Mouse (Mus musculus) embryonic facial prominence, embryonic 10.5 days (tissue): ENCODE results near the gene Ago4. TPM values are rescaled to one million over a fixed set of nuclear protein-coding genes. Genes with fewer than 3 reads are reported as not detected.

Experiments
- DNase-seq: peaks from one replicate; pipeline ENCODE4 v3.0.0-alpha.2; 2017; ENCODE audit warnings: low spot score
- H3K27ac ChIP-seq: fragments of 300-500 bp; sonication (generic); replicated peaks from 2 replicates; pipeline ENCODE4 v1.5.1; 2016; ENCODE audit warnings: mild to moderate bottlenecking
- H3K27me3 ChIP-seq: fragments of 300-500 bp; sonication (generic); replicated peaks from 2 replicates; pipeline ENCODE4 v1.6.1; 2016; ENCODE audit warnings: low read depth, mild to moderate bottlenecking; ENCODE audit not compliant: poor library complexity, severe bottlenecking
- H3K36me3 ChIP-seq: fragments of 300-500 bp; sonication (generic); replicated peaks from 2 replicates; pipeline ENCODE4 v1.6.1; 2016; ENCODE audit warnings: mild to moderate bottlenecking, moderate library complexity
- H3K4me1 ChIP-seq: fragments of 300-500 bp; sonication (generic); 2 replicates; pipeline ENCODE4 v1.6.1; 2016
- H3K4me3 ChIP-seq: fragments of 300-500 bp; sonication (generic); 2 replicates; pipeline ENCODE4 v1.5.1; 2016; ENCODE audit warnings: mild to moderate bottlenecking, moderate library complexity
- H3K9me3 ChIP-seq: fragments of 300-500 bp; sonication (generic); 2 replicates; pipeline ENCODE4 v1.6.1; 2016; ENCODE audit warnings: mild to moderate bottlenecking
- WGBS: fragments of 180-500 bp; shearing (Covaris S2); methylation state at CpG from one replicate; pipeline ENCODE4 v1.1.7; 2016; 5-methylcytosine and 5-hydroxymethylcytosine counted together
- polyA plus RNA-seq: library from polyadenylated mRNA; unstranded; fragments of >200 nt; fragmentation: Nextera tagmentation; extraction: Ambion mirVana; gene quantifications from 2 replicates; pipeline ENCODE4 v1.2.1, GENCODE M21; 2016

The Ago4 gene
- polyA plus RNA-seq, 1 experiment from 2014 or later: 1.6 TPM

DNA sequence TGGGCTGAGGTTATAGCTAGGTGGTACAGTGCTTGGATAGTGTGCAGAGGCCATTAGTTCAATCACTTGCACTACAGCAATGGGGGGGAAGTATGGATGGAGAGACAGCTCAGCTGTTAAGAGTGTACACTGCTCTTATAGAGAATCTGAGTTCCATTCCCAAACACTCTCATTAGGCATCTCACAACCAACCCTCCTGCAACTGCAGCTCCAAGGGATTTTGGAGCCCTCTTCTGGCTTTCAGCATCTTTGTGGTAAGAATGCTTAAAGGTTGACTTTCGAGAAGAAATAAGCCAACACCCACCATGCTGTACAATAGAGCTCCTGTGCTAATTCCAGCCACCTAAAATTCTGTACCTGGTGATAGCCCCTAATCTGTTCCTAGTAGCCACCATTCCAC is 47.1 kb downstream of the Ago4 start:
- no peak for DNase-seq
- H3K9me3 ChIP-seq: no peaks in the 10 kb centered on the region
- no peaks in the 10 kb centered on the region for H3K36me3 ChIP-seq
- no peak overlapping the region for H3K4me3 ChIP-seq
- H3K27me3 ChIP-seq: no peaks in the 10 kb centered on the region
- no peak overlapping the region for H3K27ac ChIP-seq
- WGBS: 83% methylated on average over 1 of the region's 1 CpGs
- 0 out of 2 replicates have a peak, but pooled peaks cover 3% of the 10 kb centered on the region for H3K4me1 ChIP-seq

DNA sequence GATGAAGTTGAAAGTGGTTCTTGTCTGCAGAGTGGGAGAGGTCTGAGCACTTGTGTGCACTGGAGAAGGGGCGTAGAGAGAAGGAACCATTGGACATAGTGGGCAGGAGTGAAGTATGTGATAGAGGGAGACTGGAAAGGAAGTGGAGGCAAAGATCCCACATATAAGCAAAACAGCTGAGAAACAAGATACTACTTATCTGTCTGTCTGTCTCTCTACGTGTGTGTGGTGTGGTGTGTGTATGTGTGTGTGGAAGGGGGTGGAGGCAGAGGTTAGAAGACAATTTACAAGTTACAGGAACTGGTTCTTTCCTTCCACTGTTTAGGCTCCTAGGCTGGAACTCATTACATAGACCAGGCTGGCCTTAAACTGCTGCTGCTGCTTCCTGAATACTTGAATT is 48.2 kb downstream of the Ago4 start:
- H3K9me3 ChIP-seq: no peaks in the 10 kb centered on the region
- DNase-seq: no peak
- 83% methylated on average over 2 of the region's 2 CpGs for WGBS
- H3K27me3 ChIP-seq: no peaks in the 10 kb centered on the region
- H3K36me3 ChIP-seq: no peaks in the 10 kb centered on the region
- H3K4me1 ChIP-seq: no peaks in the 10 kb centered on the region
- H3K4me3 ChIP-seq: no peak overlapping the region
- no peak overlapping the region for H3K27ac ChIP-seq

DNA sequence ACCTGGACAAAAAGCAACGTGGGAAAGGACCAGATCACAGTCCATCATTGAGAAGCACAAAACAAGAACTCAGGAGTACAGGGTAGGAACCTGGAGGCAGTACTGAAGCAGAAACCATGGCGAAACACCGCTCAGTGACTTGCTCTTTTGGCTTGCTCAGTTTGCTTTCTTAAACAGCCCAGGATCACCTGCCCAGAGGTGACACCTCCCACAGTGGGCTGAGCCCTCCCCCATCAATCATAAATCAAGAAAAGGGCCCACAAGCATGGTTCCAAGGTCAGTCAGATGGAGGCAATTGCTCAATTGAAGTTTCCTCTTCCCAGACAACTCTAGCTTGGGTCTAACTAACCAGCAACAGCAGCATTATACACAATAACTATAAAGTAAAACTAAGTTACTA is 49.4 kb downstream of the Ago4 start:
- Histone ChIP-seq H3K27ac (no peak overlapping the region), H3K36me3 (no peaks in the 10 kb centered on the region), H3K4me3 (no peak overlapping the region), H3K9me3 (no peaks in the 10 kb centered on the region), H3K4me1 (no peaks in the 10 kb centered on the region), H3K27me3 (no peaks in the 10 kb centered on the region)
- no peak for DNase-seq
- 86% methylated on average over 3 of the region's 3 CpGs for WGBS

DNA sequence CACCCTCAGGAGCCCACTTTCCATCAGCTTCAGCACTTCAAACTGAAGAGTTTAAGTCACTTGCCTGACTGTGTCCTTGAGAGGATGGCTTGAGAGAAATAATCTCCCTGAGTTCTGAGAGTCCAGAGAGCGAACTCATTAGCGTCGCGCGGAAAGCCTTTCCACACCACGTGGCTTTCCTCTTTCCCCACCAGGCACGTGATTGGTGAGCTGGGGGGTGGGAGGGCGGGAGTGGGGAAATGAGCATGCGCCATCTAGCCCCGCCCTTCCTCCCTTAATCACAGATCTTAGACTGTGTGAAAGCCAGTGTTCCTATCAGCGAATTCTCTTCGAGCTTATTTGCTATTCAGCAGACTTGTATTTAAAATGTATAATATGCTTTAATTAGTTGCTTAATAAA is 50.3 kb downstream of the Ago4 start:
- DNase-seq: no peak
- H3K9me3 ChIP-seq: no peaks in the 10 kb centered on the region
- no peaks in the 10 kb centered on the region for H3K4me1 ChIP-seq
- H3K36me3 ChIP-seq: no peaks in the 10 kb centered on the region
- no peaks in the 10 kb centered on the region for H3K27me3 ChIP-seq
- H3K4me3 ChIP-seq: no peak overlapping the region
- H3K27ac ChIP-seq: no peak overlapping the region
- 83% methylated on average over 12 of the region's 12 CpGs for WGBS

DNA sequence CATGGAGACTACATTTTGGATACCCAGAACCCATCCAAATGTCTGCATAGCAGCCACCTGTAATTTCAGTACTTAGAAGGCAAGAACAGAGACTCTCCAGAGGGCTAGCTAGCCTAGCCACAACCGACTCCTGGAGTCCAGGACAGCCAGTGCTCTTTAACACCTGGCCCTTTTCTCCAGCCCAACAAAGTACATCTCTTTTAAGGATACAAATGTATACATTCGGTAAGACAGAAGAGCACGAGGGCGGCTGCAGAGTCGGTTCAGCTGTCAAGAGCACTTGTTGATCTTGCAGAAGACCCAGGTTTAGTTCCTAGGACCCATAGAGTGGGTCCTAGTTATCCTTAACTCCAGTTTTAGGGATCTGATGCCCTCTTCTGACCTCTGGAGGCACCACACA is 51.8 kb downstream of the Ago4 start:
- Histone ChIP-seq H3K27ac (no peak overlapping the region), H3K36me3 (no peaks in the 10 kb centered on the region), H3K4me1 (no peaks in the 10 kb centered on the region), H3K4me3 (no peak overlapping the region), H3K9me3 (no peaks in the 10 kb centered on the region), H3K27me3 (no peaks in the 10 kb centered on the region)
- 92% methylated on average over 5 of the region's 5 CpGs for WGBS
- no peak for DNase-seq

DNA sequence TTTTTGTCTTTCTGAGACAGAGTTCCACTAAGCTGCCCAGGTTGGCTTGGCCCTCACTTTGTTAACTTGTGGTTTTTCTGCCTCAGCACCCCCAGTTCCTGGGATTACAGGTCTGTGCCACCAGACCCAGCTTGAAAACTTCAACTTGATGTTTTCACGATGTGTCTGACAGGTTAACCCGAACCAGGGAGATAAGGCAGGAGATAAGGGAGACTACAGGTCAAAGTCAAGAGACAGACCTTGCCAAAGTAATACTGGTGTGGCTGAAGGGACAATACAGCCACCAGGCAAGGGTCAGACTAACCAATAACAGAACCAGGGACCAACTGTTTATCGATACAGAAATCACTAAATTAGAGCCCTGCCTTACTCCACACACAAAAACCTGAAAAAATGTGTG is 53.0 kb downstream of the Ago4 start:
- WGBS: 69% methylated on average over 3 of the region's 3 CpGs
- no peaks in the 10 kb centered on the region for H3K36me3 ChIP-seq
- H3K4me3 ChIP-seq: no peak overlapping the region
- no peak overlapping the region for H3K27ac ChIP-seq
- DNase-seq: no peak
- no peaks in the 10 kb centered on the region for H3K9me3 ChIP-seq
- no peaks in the 10 kb centered on the region for H3K27me3 ChIP-seq
- H3K4me1 ChIP-seq: no peaks in the 10 kb centered on the region

DNA sequence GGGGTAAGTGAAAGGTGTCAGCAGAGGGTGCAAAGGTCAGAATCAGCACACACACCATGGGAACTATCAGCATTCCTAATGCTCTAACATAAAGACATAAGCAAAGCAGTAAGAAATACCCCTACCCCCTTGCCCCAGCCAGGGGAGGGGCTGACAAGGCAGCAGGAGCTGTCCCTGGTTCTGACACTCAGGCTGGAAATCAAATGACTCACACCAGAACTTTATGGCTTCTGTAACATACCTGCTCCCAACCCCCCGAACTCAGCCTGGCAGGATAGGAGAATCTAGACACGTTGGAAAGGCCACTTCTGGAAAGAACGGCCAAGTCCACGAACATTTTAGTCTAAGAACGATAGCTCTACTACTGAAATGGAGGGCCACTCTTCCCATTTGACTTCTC is 60.2 kb downstream of the Ago4 start:
- H3K9me3 ChIP-seq: no peaks in the 10 kb centered on the region
- H3K4me1 ChIP-seq: peaks cover 9% of the 10 kb centered on the region; the same call in 1 of the 2 replicates
- H3K27ac ChIP-seq: no peak overlapping the region
- WGBS: 50% methylated on average over 5 of the region's 5 CpGs
- H3K4me3 ChIP-seq: no peak overlapping the region
- peak; percentile 40 for DNase-seq
- no peaks in the 10 kb centered on the region for H3K27me3 ChIP-seq
- H3K36me3 ChIP-seq: no peaks in the 10 kb centered on the region

DNA sequence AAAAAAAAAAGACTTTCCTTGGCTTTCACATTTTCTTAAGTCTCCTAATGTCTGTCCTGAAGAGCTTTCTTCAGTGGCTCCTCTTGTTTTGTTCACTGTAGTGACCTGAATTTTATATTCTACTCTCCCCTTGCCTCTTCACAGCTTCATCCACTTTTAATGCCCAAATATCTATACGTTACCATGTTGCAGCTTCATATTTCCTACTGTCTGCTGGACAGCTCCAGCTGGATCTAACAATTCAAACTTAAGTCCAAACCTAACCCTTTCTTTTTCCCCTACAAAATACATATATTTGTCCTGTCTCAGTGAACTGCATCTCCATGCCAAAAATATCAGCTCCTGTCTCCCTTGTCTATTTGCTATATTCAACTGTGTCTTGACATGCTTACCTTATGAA is 63.9 kb downstream of the Ago4 start:
- no peak overlapping the region for H3K27ac ChIP-seq
- no peaks in the 10 kb centered on the region for H3K27me3 ChIP-seq
- 54% methylated on average over 1 of the region's 1 CpGs for WGBS
- H3K4me1 ChIP-seq: peaks cover 45% of the 10 kb centered on the region
- no peaks in the 10 kb centered on the region for H3K9me3 ChIP-seq
- no peaks in the 10 kb centered on the region for H3K36me3 ChIP-seq
- no peak overlapping the region for H3K4me3 ChIP-seq
- no peak for DNase-seq

DNA sequence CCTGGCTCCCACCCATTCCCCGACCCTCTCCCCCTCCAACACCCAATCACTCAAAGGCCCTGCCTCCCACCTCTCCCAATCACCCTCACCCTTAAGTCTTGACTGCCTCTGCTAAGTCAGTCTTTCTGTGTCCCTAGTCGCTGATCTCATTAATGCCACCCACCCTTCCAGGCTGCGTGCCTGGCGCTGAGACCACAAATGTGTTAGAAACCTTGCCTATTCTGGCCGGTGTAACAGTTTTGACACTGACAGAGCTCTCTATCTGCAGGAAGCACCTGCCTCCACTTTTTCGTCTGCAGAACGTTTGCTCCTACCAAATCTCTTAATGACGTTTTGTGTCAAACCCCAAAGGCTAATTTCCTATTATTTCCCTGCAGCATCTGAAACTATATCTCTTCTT is 64.3 kb downstream of the Ago4 start:
- H3K9me3 ChIP-seq: no peaks in the 10 kb centered on the region
- 9% methylated on average over 8 of the region's 8 CpGs for WGBS
- no peaks in the 10 kb centered on the region for H3K36me3 ChIP-seq
- DNase-seq: no peak
- peak overlapping the region; percentile 88 for H3K4me3 ChIP-seq
- no peaks in the 10 kb centered on the region for H3K27me3 ChIP-seq
- peak overlapping the region; percentile 96 for H3K27ac ChIP-seq
- peaks cover 49% of the 10 kb centered on the region for H3K4me1 ChIP-seq

DNA sequence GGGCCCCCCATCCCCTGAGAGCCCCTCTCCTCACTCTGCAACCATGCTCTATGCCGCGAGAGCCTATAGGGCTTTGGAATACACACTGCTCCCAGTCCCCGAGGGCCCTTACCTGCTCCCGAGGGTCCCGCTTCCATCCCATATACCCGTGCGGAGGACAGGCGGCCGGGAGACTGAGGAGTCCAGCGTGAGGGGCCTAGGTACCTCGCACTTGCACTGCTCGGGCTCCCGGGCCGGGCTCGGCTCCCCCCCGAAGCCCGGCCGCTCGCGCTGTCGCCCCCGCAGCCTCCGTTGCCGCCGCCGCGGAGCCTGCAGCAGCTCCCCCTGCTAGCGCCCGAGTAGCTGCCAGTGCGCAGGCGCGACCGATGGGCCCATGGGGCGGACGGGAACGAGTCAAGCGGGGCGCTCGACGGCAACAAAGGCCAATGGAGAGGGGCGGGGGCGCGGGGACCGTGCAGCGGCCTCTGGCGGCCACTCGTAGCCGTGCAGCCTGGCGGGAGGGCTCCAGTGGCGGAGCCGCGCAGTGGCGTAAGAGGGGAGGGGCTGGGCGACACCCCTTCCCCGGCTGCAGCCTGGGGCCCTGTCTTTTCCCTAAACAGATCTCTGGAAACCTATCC is 64.9 kb downstream of the Ago4 start, which contains the start of gene Ago1:
TSS of gene Ago1 (minus strand) at position 299 of the 617 bp plus-strand sequence.
- Histone ChIP-seq H3K36me3 (no peaks in the 10 kb centered on the region), H3K4me3 (peak within 1 kb of the TSS; percentile 88), H3K27ac (peak within 1 kb of the TSS; percentile 96), H3K4me1 (peaks cover 54% of the 10 kb centered on the region), H3K27me3 (no peaks in the 10 kb centered on the region), H3K9me3 (no peaks in the 10 kb centered on the region)
- under 1% methylated on average over 55 of the region's 55 CpGs for WGBS
- peak; percentile 97 for DNase-seq

DNA sequence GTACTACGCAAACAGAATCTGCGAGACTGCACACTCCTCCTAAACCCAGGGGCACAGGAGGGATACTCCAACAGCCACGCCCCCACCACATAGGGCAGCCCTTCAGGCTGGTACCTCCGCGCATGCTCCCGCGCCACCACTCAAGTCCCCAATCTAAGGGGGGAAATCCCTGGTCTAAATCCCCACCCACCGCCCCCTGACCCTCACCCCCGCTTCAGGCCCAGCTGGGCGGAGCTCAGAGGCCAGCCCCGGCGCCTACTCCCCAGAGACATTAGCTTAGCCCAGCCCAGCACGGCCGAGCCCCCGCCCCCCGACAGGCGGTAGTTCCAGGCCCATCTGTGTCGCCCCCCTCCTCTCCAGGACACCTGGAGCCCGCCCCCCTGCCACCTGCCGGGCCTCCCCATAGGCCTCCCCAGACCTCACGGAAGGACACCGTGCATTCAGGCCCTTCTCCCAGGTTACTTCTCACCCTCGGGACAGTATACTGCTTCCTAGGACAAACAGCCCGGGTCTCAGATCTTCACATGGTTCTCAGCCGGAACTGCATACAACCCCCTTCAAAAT is 65.5 kb downstream of the Ago4 start:
- WGBS: under 1% methylated on average over 25 of the region's 25 CpGs
- Histone ChIP-seq H3K4me1 (peaks cover 56% of the 10 kb centered on the region), H3K9me3 (no peaks in the 10 kb centered on the region), H3K27ac (peak overlapping the region; percentile 96), H3K4me3 (peak overlapping the region; percentile 88), H3K36me3 (no peaks in the 10 kb centered on the region), H3K27me3 (no peaks in the 10 kb centered on the region)
- peak; percentile 90 for DNase-seq

DNA sequence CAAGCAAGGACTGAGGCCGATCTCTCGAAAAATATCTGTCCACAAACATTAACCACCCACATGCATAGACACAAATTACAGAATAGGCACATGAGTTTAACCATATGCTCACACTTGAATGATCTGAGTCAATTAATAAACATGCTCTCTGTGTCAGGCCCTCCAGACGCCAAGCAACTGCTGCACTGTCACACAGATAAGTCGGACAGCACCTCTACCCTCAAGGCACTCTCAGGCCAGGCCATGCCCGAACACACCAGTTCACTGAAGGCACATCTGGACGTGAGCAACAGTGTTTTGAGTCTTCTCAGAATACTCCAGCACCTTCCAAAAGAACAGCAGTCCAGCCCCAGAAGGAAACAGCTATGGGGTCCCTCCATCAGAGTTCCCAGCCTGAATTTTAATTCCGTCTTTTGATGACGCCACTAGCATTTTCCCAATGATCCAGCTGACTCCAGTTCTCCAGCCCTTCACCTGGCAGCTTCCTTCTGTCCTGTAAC is 67.0 kb downstream of the Ago4 start:
- peaks cover 58% of the 10 kb centered on the region for H3K4me1 ChIP-seq
- no peak for DNase-seq

DNA sequence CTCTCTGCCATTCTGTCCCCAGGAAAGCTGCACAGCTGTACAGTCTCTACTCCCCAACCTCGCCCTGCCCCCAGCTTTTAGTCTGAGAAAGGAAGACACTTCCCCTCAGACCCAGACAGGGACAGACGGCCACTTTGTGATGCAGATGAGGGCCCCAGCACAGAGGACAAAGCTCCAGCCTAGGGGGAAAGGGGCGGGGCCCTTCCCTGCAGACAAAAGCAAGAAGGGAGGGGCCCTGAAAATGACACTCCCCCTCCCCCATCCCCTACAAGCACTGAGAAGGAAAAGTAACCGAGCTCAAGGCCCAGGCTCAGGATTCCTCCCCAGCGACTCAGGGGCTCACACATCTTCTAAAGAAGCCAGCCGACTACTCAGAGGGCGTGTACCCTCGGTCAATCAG is 67.4 kb downstream of the Ago4 start:
- H3K9me3 ChIP-seq: no peaks in the 10 kb centered on the region
- peaks cover 58% of the 10 kb centered on the region for H3K4me1 ChIP-seq
- H3K27me3 ChIP-seq: no peaks in the 10 kb centered on the region
- peak overlapping the region; percentile 96 for H3K27ac ChIP-seq
- 3% methylated on average over 8 of the region's 8 CpGs for WGBS
- peak overlapping the region; percentile 88 for H3K4me3 ChIP-seq
- peak; percentile 83 for DNase-seq
- peaks cover 8% of the 10 kb centered on the region for H3K36me3 ChIP-seq

More for the DNA sequence above, 67.0 kb downstream of the Ago4 start:
- peaks cover 6% of the 10 kb centered on the region; the same call in 1 of the 2 replicates for H3K36me3 ChIP-seq
- 25% methylated on average over 8 of the region's 8 CpGs for WGBS
- H3K9me3 ChIP-seq: no peaks in the 10 kb centered on the region
- H3K27me3 ChIP-seq: no peaks in the 10 kb centered on the region
- peak overlapping the region; percentile 88 for H3K4me3 ChIP-seq
- H3K27ac ChIP-seq: peak overlapping the region; percentile 96
